Comparison of ENCODE assay signal across 14 mouse cellular contexts in genomic region chr14:24939068-24939467, GRCm38 (mm10).
DNase-seq lines count a peak whose midpoint lies in the region; ATAC-seq and TF ChIP-seq lines count a peak whose summit lies in the region.
"Had no signal": no experiment of that assay in that cellular context is flagged by ENCODE, and none has a peak within 500 bp of the region (broad histone marks: within the 10 kb centered on the region; RNA-seq: fewer than 3 reads in every experiment).

No protein-coding gene starts in this region.

- no peaks in the 10 kb centered on the region for H3K9me3 ChIP-seq in limb, embryonic 13.5 days
- no peaks in the 10 kb centered on the region for H3K9me3 ChIP-seq in limb, embryonic 10.5 days (replicated peaks)
- H3K9me3 ChIP-seq in embryonic facial prominence, embryonic 15.5 days (replicated peaks) = no peaks in the 10 kb centered on the region
- H3K9me3 ChIP-seq in limb, embryonic 14.5 days (ENCODE audit: control insufficient read depth, low read length) = no peaks in the 10 kb centered on the region
- H3K9me3 ChIP-seq: heart, embryonic 12.5 days; kidney, embryonic 15.5 days had no signal

- H3K27me3 ChIP-seq in limb, embryonic 13.5 days = no peaks in the 10 kb centered on the region
- no peaks in the 10 kb centered on the region for H3K27me3 ChIP-seq in limb, embryonic 10.5 days (ENCODE audit: low read depth, poor library complexity, severe bottlenecking)
- no peaks in the 10 kb centered on the region for H3K27me3 ChIP-seq in embryonic facial prominence, embryonic 15.5 days
- H3K27me3 ChIP-seq in limb, embryonic 14.5 days (ENCODE audit: control insufficient read depth, insufficient read depth, low read length) = no peaks in the 10 kb centered on the region
- H3K27me3 ChIP-seq: heart, embryonic 12.5 days; kidney, embryonic 15.5 days had no signal

- intact Hi-C loops in heart, postnatal 36 days (cut with DNase I) = no loop called here

- peak overlapping the region; percentile 55 for H3K27ac ChIP-seq in limb, embryonic 13.5 days
- H3K27ac ChIP-seq in limb, embryonic 10.5 days = no peak overlapping the region
- 0 out of 2 replicates have a peak overlapping the region, but pooled peaks have one; percentile 28 for H3K27ac ChIP-seq in embryonic facial prominence, embryonic 15.5 days (replicated peaks)
- H3K27ac ChIP-seq in limb, embryonic 14.5 days (replicated peaks; ENCODE audit: low read depth, low read length) = peak overlapping the region; percentile 50
- H3K27ac ChIP-seq: gastrocnemius, adult 2 months; kidney, embryonic 15.5 days had no signal

- peaks cover 16% of the 10 kb centered on the region for H3K4me1 ChIP-seq in limb, embryonic 13.5 days
- H3K4me1 ChIP-seq in limb, embryonic 10.5 days = 0 out of 2 replicates have a peak, but pooled peaks cover 5% of the 10 kb centered on the region
- peaks cover 7% of the 10 kb centered on the region; the same call in 1 of the 2 replicates for H3K4me1 ChIP-seq in embryonic facial prominence, embryonic 15.5 days
- peaks cover 16% of the 10 kb centered on the region; the same call in 1 of the 2 replicates for H3K4me1 ChIP-seq in limb, embryonic 14.5 days (ENCODE audit: control insufficient read depth, insufficient read depth, low read length)

- peak; percentile 28 for DNase-seq in heart, adult 11 months
- no peak for DNase-seq in heart, postnatal 36 days
- no peak for DNase-seq in limb, embryonic 10.5 days (ENCODE audit: low spot score)
- no peak for DNase-seq in limb, embryonic 14.5 days (ENCODE audit: low spot score)
- DNase-seq in kidney, adult 8-10 months = no peak
- no peak for DNase-seq in natural killer cell, adult 2 months (ENCODE audit: low spot score in 2 of 2)
- DNase-seq: liver; thymus, postnatal 14 days had no signal

- no peak for ATAC-seq in limb, embryonic 13.5 days (ENCODE audit: low FRiP score, low read depth)
- no peak for ATAC-seq in embryonic facial prominence, embryonic 15.5 days (ENCODE audit: insufficient number of reproducible peaks, low FRiP score, low TSS enrichment, low read depth)
- ATAC-seq in limb, embryonic 14.5 days (ENCODE audit: low FRiP score, low read depth) = no peak
- ATAC-seq: intestine, embryonic 16.5 days had no signal

- no peak overlapping the region for H3K4me2 ChIP-seq in limb, embryonic 13.5 days (replicated peaks)
- no peak overlapping the region for H3K4me2 ChIP-seq in embryonic facial prominence, embryonic 15.5 days (replicated peaks)
- no peak overlapping the region for H3K4me2 ChIP-seq in limb, embryonic 14.5 days (replicated peaks; ENCODE audit: low read depth, low read length, severe bottlenecking)
- H3K4me2 ChIP-seq: heart, embryonic 12.5 days; kidney, embryonic 15.5 days had no signal

- H3K36me3 ChIP-seq in limb, embryonic 13.5 days = no peaks in the 10 kb centered on the region
- no peaks in the 10 kb centered on the region for H3K36me3 ChIP-seq in limb, embryonic 10.5 days
- no peaks in the 10 kb centered on the region for H3K36me3 ChIP-seq in embryonic facial prominence, embryonic 15.5 days
- no peaks in the 10 kb centered on the region for H3K36me3 ChIP-seq in limb, embryonic 14.5 days (ENCODE audit: control insufficient read depth, insufficient read depth, low read length)
- H3K36me3 ChIP-seq: heart, embryonic 12.5 days; kidney, embryonic 15.5 days had no signal

- no peak overlapping the region for H3K9ac ChIP-seq in limb, embryonic 13.5 days
- H3K9ac ChIP-seq in embryonic facial prominence, embryonic 15.5 days = no peak overlapping the region
- no peak overlapping the region for H3K9ac ChIP-seq in limb, embryonic 14.5 days (ENCODE audit: low read depth, low read length, severe bottlenecking)
- H3K9ac ChIP-seq: heart, embryonic 12.5 days; kidney, embryonic 15.5 days had no signal

- 61% methylated on average over 4 of the region's 4 CpGs for WGBS in limb, embryonic 13.5 days
- 80% methylated on average over 4 of the region's 4 CpGs for WGBS in limb, embryonic 10.5 days
- WGBS in embryonic facial prominence, embryonic 15.5 days = 73% methylated on average over 4 of the region's 4 CpGs
- WGBS in limb, embryonic 14.5 days = 71% methylated on average over 4 of the region's 4 CpGs

- TF ChIP-seq POLR2A in limb, embryonic 14.5 days (IDR thresholded peaks at IDR 0.05; ENCODE audit: borderline replicate concordance, extremely low read depth, insufficient read depth, insufficient read length) = no peak

- H3K4me3 ChIP-seq in limb, embryonic 13.5 days = no peak overlapping the region
- no peak overlapping the region for H3K4me3 ChIP-seq in limb, embryonic 10.5 days
- H3K4me3 ChIP-seq in embryonic facial prominence, embryonic 15.5 days (replicated peaks) = no peak overlapping the region
- H3K4me3 ChIP-seq in limb, embryonic 14.5 days (replicated peaks; ENCODE audit: low read length) = no peak overlapping the region
- H3K4me3 ChIP-seq: gastrocnemius, adult 2 months; heart, embryonic 12.5 days; kidney, embryonic 15.5 days had no signal
